Mouse (Mus musculus) NIH3T3 (cell line): ENCODE measurements at regions not wholly inside any gene's neighbourhood (a gene's known extent, or its start where the extent isn't known, plus 50 kb on each side); places are given as distances from the start of the nearest gene placed in this dataset.

Source experiments
- DNase-seq: peaks from one replicate; pipeline ENCODE4 v3.0.0-alpha.2; 2012; ENCODE audit warnings: low read depth

DNA sequence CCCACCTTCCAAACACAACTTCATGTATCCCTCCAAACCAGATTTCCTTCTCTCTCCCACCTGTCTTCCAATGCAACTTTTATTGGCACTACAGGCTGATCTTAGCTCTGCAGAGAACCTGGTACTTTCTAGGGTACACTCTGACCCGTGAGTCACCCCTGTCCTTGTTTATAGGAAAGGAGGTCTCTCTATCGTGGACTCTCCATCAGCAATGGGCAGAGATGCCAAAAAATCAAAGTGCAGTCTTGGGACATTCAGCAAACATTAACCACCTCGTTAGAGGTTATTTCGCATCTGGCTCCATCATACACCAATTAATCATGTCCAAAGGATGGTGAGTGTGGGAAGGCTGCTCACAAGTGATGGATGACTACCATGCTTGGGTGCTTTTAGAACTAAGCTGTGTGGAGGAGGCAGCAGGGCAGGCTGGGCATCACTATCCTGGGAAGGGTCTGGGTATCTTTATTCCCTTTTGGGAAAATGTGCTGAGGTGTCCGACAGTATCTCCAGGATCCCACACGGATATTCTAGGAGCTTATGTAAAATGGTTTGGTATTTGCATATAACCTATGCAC, 214.0 kb upstream of the Dynlrb2 start:
- DNase-seq: no peak

DNA sequence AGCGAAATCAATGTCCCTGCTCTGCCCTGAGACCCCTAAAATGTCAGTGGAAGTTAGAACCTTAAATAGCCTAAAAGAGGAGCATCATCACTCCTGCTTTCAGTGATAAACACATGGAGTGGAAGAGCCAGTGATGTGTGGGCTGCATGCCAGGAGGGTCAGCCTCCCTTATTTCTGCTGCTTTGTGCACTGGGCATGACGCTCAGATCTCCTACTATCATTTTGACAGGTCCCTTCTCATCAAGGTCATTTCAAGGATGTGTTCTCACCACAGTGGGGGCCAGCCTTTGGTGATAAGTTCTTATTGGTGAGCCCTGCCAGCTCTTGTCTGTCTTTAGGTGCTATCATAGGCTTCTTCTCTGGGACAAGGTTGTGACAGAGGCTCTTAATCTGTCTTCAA, 215.5 kb upstream of the Dynlrb2 start:
- no peak for DNase-seq

- no peak for DNase-seq
Observed at GRCm38 (mm10) chr8:116283990-116284389, 220.8 kb upstream of the Dynlrb2 start.

DNA sequence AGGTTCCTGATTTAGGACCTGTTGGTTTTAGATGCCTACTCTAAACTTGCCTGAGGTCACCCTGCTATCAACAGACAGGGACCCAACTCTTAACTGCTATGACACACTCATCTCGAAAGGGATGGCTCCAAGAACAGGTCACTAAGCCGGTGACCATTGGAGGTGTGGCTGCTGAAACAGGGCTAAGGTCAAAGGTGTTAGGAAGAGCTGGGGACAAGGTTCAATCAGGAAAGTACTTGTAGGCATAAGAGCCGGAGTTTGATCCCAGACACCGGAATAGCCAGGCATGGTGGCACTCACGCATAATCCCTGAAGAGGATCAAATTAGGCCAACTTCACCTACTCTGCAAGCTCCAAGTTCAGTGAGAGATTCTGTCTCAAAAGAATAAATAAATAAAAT, 222.4 kb upstream of the Dynlrb2 start:
- DNase-seq: no peak

GRCm38 (mm10) chr8:116275014-116275413, 229.8 kb upstream of the Dynlrb2 start:
- no peak for DNase-seq

GRCm38 (mm10) chr8:116271238-116271637, 233.5 kb upstream of the Dynlrb2 start:
- no peak for DNase-seq

GRCm38 (mm10) chr8:116269393-116269792, 235.4 kb upstream of the Dynlrb2 start:
- DNase-seq: no peak

DNA sequence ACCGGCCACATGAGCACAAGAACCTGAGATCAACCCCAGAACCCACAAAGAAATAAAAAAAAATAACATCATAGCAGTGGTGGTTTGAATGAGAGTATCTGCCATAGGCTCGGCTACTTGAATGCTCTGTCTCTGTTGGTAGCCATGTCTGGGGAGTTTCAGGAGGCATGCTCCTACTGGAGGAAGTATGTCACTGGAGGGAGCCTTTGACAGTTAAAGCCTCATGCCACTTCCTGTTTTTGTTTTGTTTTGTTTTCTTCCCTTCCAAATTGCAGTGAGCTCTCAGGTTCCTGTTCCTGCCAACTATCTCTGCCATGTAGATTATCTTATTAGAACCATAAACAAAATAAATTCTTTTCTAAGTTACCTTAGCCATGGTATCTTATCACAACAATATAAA, 236.1 kb upstream of the Dynlrb2 start:
- no peak for DNase-seq

DNA sequence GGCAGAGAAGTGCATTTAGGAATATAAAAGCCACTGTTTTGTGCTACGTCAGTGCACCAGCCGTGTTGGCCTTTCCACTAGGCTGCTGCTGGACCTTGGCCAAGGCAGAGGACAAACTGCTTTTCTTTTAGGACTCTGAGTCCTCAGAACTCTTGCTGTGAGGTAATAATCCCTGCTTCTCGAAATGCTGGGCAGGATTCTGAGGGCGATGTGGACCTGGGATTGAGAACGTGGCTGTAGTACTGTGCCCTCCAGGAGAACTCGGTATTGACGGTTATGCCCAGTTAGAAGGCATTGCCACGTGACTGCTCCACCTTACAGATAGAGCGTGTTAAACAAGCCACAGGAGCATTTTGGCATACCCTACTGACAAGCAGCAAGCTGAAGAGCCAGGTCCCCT, 236.6 kb upstream of the Dynlrb2 start:
- peak; percentile 2 for DNase-seq

GRCm38 (mm10) chr8:116267021-116267420, 237.8 kb upstream of the Dynlrb2 start:
- DNase-seq: no peak

DNA sequence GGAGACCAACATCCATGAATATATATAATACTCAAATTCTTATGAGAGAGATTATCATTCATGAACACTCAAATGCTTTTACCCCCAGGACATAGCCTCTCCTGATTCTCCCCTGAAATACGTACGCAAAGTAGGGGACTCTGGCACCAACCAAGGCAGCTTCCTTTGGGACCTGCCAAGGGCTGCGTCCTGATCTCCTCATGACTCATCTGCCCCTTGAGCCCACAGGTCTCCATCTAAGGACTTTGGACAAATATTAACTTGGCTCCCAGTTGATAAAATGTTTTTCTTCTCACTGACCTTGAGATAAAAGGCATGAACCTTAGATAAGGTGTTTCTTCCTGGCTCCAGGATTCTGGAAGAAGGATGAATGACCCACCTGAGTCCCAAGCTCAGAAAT, 239.2 kb upstream of the Dynlrb2 start:
- no peak for DNase-seq

DNA sequence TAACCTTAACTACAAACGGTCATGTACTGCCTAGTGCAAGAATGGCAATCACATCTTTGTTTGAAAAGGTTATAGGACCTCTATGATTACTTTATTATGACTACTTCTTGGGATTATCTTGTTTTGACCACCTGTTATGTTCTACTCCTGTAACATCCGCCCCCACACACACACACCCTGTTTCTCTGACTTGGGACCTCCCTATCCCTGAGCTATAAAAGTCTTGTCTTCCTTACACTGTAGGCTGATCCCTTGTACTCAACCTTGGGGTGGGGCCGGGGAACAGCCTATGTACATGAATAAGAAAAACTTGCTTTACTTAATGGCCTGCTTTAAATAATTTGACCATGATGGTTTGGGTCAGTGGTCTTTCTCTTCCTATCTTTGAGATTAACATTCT, 240.7 kb upstream of the Dynlrb2 start:
- DNase-seq: no peak

DNA sequence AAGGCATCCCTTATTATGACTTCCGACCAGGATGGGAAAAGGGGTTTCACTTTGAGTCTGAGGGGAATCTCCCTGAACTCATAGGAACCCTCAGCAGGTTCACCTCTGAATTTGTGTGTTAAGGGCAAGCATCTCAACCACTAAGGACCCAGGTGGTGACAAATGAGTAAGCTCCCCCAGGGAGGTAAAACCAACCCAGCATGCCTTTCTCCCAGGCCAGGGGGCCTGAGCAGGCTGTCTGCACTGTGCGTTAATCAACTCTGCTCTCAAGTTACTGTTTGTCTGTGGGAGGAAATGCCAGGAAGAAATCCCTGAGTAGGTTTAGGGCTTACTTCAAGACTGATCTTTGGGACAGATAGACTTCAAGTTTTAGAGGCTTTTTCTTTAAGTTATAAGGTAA, 243.5 kb upstream of the Dynlrb2 start:
- peak; percentile 16 for DNase-seq

- no peak for DNase-seq
Observed at GRCm38 (mm10) chr8:116255398-116255797, 249.4 kb upstream of the Dynlrb2 start.

DNA sequence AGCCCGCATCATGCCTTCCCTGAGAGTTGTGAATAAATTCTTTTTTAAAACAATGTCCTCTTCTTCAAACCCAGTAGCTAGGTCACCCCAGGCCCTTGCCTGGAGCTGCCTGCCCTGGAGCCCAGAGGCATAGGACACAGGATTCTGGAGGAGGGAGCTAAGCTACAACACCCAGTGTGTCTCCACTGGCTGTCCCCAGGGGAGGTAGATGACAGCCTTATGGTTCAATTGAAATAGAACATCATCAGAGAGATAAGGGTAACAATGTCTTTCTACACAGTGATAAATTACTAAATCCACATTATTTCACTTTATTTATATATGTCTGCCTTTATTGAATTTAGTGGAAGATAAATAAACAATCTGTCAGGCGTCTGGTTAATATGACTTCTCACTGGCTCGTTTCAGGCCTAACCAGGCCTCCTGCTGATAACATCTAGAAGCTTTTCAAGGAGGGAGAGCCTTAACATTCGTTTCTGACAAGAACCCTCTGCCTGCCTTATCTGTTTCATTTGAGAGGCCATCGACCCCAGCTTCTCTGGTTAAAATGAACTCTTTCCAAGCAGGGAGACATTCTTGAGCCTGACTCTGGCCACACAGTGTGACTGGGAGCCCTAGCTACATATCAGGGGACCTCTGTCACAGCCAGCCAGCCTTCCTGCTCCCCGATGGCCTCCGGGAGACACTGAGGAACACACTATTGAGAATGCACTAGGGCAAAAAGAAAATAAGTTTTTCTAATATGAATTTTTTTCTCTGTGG, 252.1 kb upstream of the Dynlrb2 start:
- DNase-seq: no peak

GRCm38 (mm10) chr8:116248398-116248797, 256.4 kb upstream of the Dynlrb2 start:
- DNase-seq: no peak

- DNase-seq: no peak
Observed at GRCm38 (mm10) chr8:116243493-116243892, 261.3 kb upstream of the Dynlrb2 start.

- no peak for DNase-seq
Observed at GRCm38 (mm10) chr8:116242972-116243371, 261.8 kb upstream of the Dynlrb2 start.

GRCm38 (mm10) chr8:116241987-116242242, 262.9 kb upstream of the Dynlrb2 start:
- DNase-seq: no peak

GRCm38 (mm10) chr8:116241146-116241986, 263.4 kb upstream of the Dynlrb2 start:
- DNase-seq: no peak

- no peak for DNase-seq
Observed at GRCm38 (mm10) chr8:116238670-116239069, 266.1 kb upstream of the Dynlrb2 start.

DNA sequence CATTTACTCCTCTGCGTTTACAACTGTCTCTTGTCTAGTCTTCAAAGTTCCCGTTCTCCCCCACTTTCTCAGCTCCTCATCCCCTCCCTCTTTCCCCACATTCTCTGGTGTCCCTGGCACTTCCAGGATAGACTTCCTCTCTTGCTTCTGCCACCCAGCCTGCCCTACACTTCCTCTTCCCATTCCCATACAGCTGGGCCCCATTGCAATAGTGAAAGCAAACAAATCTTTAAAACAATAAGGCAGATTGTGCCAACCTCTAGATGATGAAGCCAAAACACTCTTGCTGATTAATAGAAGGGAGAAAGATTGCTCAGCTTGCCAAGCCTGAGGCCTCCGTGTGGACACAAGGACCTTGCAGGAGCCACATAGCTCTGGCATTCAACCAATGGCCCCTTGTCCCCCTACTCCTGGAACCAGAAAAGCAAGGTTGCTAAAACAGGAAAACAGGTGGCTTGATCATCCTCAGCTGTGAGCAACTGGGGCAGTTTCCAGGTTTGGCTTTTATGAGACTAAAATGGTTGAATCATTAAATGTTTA, 267.1 kb upstream of the Dynlrb2 start:
- DNase-seq: no peak

DNA sequence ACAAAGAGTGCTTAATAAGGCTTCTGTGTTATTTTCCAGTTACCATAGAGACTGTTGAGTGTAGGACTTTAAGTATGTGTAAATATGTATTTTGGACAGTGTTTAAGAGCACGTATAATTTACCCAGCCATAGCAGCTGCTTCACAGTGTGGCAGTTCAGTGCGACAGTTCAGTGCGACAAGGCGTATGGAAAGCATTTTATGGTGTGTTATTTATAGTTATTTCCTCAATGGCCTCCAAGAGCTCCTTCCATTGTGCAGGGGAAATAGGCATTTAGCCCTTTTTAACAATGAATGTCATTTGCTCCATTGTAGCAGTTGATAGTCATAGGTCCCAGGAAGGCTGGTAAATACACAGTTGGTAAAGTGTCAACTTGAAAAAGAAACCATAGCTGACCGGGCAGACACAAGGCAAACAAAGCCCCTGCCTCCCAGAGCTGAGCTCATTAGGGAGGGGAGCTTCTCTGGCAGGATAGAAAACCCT, 275.1 kb upstream of the Dynlrb2 start:
- DNase-seq: no peak
